In the genomic region with DNA sequence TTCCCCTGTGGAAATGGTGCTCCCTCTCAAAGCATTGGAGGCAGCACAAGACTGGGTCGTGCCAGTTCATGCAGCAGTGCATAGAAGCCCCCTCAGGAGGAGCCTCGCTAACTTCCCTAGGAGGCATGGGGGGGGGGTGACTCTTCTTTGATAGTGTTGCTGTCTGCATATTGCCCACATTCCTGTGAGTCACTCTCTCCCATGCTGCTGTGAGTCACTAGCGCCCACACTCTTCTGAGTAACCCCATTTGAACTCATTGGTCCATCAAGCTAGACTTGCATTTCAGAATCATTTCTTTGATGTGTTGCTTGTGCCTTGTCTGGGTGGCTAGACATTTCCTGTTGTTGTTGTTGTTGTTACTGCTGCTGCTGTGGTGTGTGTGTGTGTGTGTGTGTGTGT, we compare ENCODE assay signal across 17 mouse cellular contexts. TPM values are rescaled to one million over a fixed set of nuclear protein-coding genes. Genes with fewer than 3 reads are reported as not detected.
DNase-seq lines count a peak whose midpoint lies in the region; ATAC-seq and TF ChIP-seq lines count a peak whose summit lies in the region.
"Had no signal": no experiment of that assay in that cellular context is flagged by ENCODE, and none has a peak within 500 bp of the region (broad histone marks: within the 10 kb centered on the region; RNA-seq: fewer than 3 reads in every experiment).

No protein-coding gene starts in this region.

- no peak for TF ChIP-seq EP300 in stomach, postnatal 0 days (optimal IDR thresholded peaks at IDR 0.05)

- H3K4me1 ChIP-seq in stomach, postnatal 0 days (replicated peaks; ENCODE audit: control insufficient read depth, insufficient read depth), result no peaks in the 10 kb centered on the region

- no peak overlapping the region for H3ac ChIP-seq in C2C12 (ENCODE audit: control insufficient read depth, insufficient read length, low read depth)
- H3ac ChIP-seq in myocyte (ENCODE audit: control insufficient read depth, insufficient read length), result no peak overlapping the region

- H3K4me2 ChIP-seq in myocyte (ENCODE audit: low read depth), result peak overlapping the region; percentile 46
- H3K4me2 ChIP-seq in stomach, postnatal 0 days (replicated peaks; ENCODE audit: low read depth), result no peak overlapping the region
- H3K4me2 ChIP-seq: heart, embryonic 13.5 days; midbrain, embryonic 11.5 days had no signal

- no peak for TF ChIP-seq CTCF in layer of hippocampus, adult 2 months (conservative IDR thresholded peaks at IDR 0.05)
- no peak for TF ChIP-seq CTCF in C2C12 (IDR thresholded peaks at IDR 0.05; ENCODE audit: control insufficient read depth, insufficient read depth, insufficient read length)
- TF ChIP-seq CTCF in stomach, postnatal 0 days (IDR thresholded peaks at IDR 0.05; ENCODE audit: low read depth), result no peak

- H3K36me3 ChIP-seq in C2C12 (ENCODE audit: control insufficient read depth, insufficient read depth), result no peaks in the 10 kb centered on the region
- no peaks in the 10 kb centered on the region for H3K36me3 ChIP-seq in myocyte (ENCODE audit: control insufficient read depth, insufficient read depth)
- no peaks in the 10 kb centered on the region for H3K36me3 ChIP-seq in stomach, postnatal 0 days (ENCODE audit: control insufficient read depth, insufficient read depth, low read length)
- H3K36me3 ChIP-seq: heart, embryonic 13.5 days had no signal

- peak; percentile 65 to 76 for DNase-seq in layer of hippocampus, adult 2 months (ENCODE audit: low spot score in 2 of 2)
- DNase-seq in layer of hippocampus, postnatal 14 days (ENCODE audit: low spot score in 2 of 2), result no peak
- DNase-seq in brain, adult 2 months (ENCODE audit: low read depth, low spot score), result peak; percentile 95
- DNase-seq in stomach, postnatal 0 days (ENCODE audit: low spot score), result no peak
- DNase-seq in embryo, embryonic 11 days, result no peak
- DNase-seq: cerebellum, adult 2 months; kidney, adult 11 months; kidney, postnatal 4 days had no signal

- no peaks in the 10 kb centered on the region for H3K79me2 ChIP-seq in C2C12 (ENCODE audit: control insufficient read depth, insufficient read depth)
- no peaks in the 10 kb centered on the region for H3K79me2 ChIP-seq in myocyte (ENCODE audit: control insufficient read depth, insufficient read depth)

- H3K9me3 ChIP-seq in stomach, postnatal 0 days (ENCODE audit: control insufficient read depth, low read length), result no peaks in the 10 kb centered on the region
- H3K9me3 ChIP-seq: heart, embryonic 13.5 days had no signal

- H3K79me3 ChIP-seq in C2C12 (ENCODE audit: low read depth), result no peaks in the 10 kb centered on the region

- no peak for TF ChIP-seq POLR2A in myocyte (IDR thresholded peaks at IDR 0.05; ENCODE audit: insufficient read length, low read depth)

- H3K27me3 ChIP-seq in C2C12 (ENCODE audit: control insufficient read depth, insufficient read depth, insufficient read length) (no peaks in the 10 kb centered on the region), myocyte (ENCODE audit: control insufficient read depth, insufficient read depth, insufficient read length) (no peaks in the 10 kb centered on the region)
- H3K27me3 ChIP-seq in stomach, postnatal 0 days (ENCODE audit: control insufficient read depth, insufficient read depth, low read length), result no peaks in the 10 kb centered on the region

- H3K4me3 ChIP-seq in layer of hippocampus, adult 2 months, result no peak overlapping the region
- H3K4me3 ChIP-seq in C2C12 (ENCODE audit: insufficient read depth, poor library complexity, severe bottlenecking) (no peak overlapping the region), myocyte (no peak overlapping the region)
- H3K4me3 ChIP-seq in stomach, postnatal 0 days (ENCODE audit: low read depth, low read length), result no peak overlapping the region
- H3K4me3 ChIP-seq: heart, embryonic 13.5 days had no signal

- no peak for ATAC-seq in stomach, postnatal 0 days (ENCODE audit: low FRiP score, low TSS enrichment)

- 54% methylated on average over 3 of the region's 3 CpGs for WGBS in stomach, postnatal 0 days

- no peak overlapping the region for H3K9ac ChIP-seq in stomach, postnatal 0 days (ENCODE audit: low read length)
- H3K9ac ChIP-seq: heart, embryonic 13.5 days had no signal

- H3K27ac ChIP-seq in layer of hippocampus, adult 2 months, result peak overlapping the region; percentile 64
- H3K27ac ChIP-seq in stomach, postnatal 0 days (replicated peaks), result no peak overlapping the region
- H3K27ac ChIP-seq: heart, embryonic 13.5 days had no signal

TF ChIP-seq in C2C12, 6 proteins besides CTCF, POLR2A, EP300 and RAD21:
- TF ChIP-seq FOSL1 (IDR thresholded peaks at IDR 0.05; ENCODE audit: insufficient read depth, low read length, poor library complexity, severe bottlenecking), result peak; percentile 78
- TF ChIP-seq MAX (IDR thresholded peaks at IDR 0.05), result peak; percentile 60
- no peak for TF ChIP-seq CEBPB (IDR thresholded peaks at IDR 0.05; ENCODE audit: low read depth)
- TF ChIP-seq MYOD1 (IDR thresholded peaks at IDR 0.05; ENCODE audit: control insufficient read depth, insufficient read length, low read depth), result no peak

TF ChIP-seq in myocyte, 11 proteins besides CTCF, POLR2A, EP300 and RAD21:
- TF ChIP-seq MYOG (IDR thresholded peaks at IDR 0.05; ENCODE audit: control insufficient read depth in 1 of 3, insufficient read depth in 1 of 3, insufficient read length in 2 of 3, low read depth in 2 of 3) (no peak), MYOD1 (IDR thresholded peaks at IDR 0.05; ENCODE audit: control insufficient read depth in 1 of 3, insufficient read length in 2 of 3, low read depth in 2 of 3) (no peak), USF1 (IDR thresholded peaks at IDR 0.05; ENCODE audit: low read depth) (no peak), CEBPB (IDR thresholded peaks at IDR 0.05; ENCODE audit: insufficient read depth, poor library complexity, severe bottlenecking) (no peak), POLR2AphosphoS2 (IDR thresholded peaks at IDR 0.05; ENCODE audit: insufficient read length, low read depth) (no peak)

RNA-seq across cellular contexts. Expression of a gene that starts 8.7 kb away (rescaled TPM):
- 10 to 100 TPM; 24.8 TPM for total RNA-seq in layer of hippocampus, adult 2 months (2021)
- total RNA-seq in layer of hippocampus, postnatal 14 days (2021), result 10 to 100 TPM; 43.2 to 45.0 TPM
- polyA plus RNA-seq in C2C12 (2012; fragmentation: generic; extraction: Trizol), result 1.8 TPM
- polyA plus RNA-seq in myocyte (2012; fragmentation: generic; extraction: Trizol), result 4.9 TPM
- 0.34 and 0.35 TPM in 2 replicates for polyA plus RNA-seq in stomach, postnatal 0 days (2015; fragmentation: Nextera tagmentation; extraction: Ambion mirVana)
- polyA plus RNA-seq: thymus, postnatal 0 days had no signal

RNA-seq across cellular contexts. Expression of a gene that starts 18.2 kb away (rescaled TPM):
- 1 to 10 TPM; 1.5 to 2.2 TPM for total RNA-seq in layer of hippocampus, adult 2 months (2021)
- total RNA-seq in layer of hippocampus, postnatal 14 days (2021), result 1 to 10 TPM; 2.6 to 3.5 TPM
- polyA plus RNA-seq in C2C12 (2012; fragmentation: generic; extraction: Trizol) (1.2 TPM), myocyte (2012; fragmentation: generic; extraction: Trizol) (0.73 TPM)
- 36.1 and 40.5 TPM in 2 replicates for polyA plus RNA-seq in stomach, postnatal 0 days (2015; fragmentation: Nextera tagmentation; extraction: Ambion mirVana)

RNA-seq across cellular contexts. Expression of a gene that starts 24.5 kb away (rescaled TPM):
- not detected for total RNA-seq in layer of hippocampus, adult 2 months (2021)
- total RNA-seq in layer of hippocampus, postnatal 14 days (2021), result not detected
- polyA plus RNA-seq in C2C12 (2012; fragmentation: generic; extraction: Trizol) (not detected), myocyte (2012; fragmentation: generic; extraction: Trizol) (not detected)
- polyA plus RNA-seq in stomach, postnatal 0 days (2015; fragmentation: Nextera tagmentation; extraction: Ambion mirVana), result 0.02 TPM in 1 of 2 replicates, not detected in the other
- total RNA-seq: gastrocnemius, adult 8-10 months; liver, adult 2 months had no signal
- polyA plus RNA-seq: cerebellum, adult 2 months; heart, embryonic 13.5 days; hindbrain, embryonic 11.5 days; liver, adult 2 months; lung, embryonic 16.5 days; midbrain, embryonic 11.5 days; thymus, postnatal 0 days had no signal

RNA-seq across cellular contexts. Expression of a gene that starts 37.3 kb away (rescaled TPM):
- total RNA-seq in layer of hippocampus, adult 2 months (2021), result under 1 TPM in 1 of 2 experiments, not detected in 1; 0.90 TPM
- 1 to 10 TPM in 1 of 2 experiments, under 1 TPM in 1; 0.93 to 1.1 TPM for total RNA-seq in layer of hippocampus, postnatal 14 days (2021)
- polyA plus RNA-seq in C2C12 (2012; fragmentation: generic; extraction: Trizol) (0.09 TPM), myocyte (2012; fragmentation: generic; extraction: Trizol) (0.12 TPM)
- polyA plus RNA-seq in stomach, postnatal 0 days (2015; fragmentation: Nextera tagmentation; extraction: Ambion mirVana), result 0.34 and 0.46 TPM in 2 replicates
- total RNA-seq: liver, adult 2 months had no signal
- polyA plus RNA-seq: lung, embryonic 16.5 days; midbrain, embryonic 11.5 days; thymus, postnatal 0 days had no signal

RNA-seq across cellular contexts. Expression of a gene that starts 37.3 kb away (rescaled TPM):
- 10 to 100 TPM; 72.9 to 76.6 TPM for total RNA-seq in layer of hippocampus, adult 2 months (2021)
- total RNA-seq in layer of hippocampus, postnatal 14 days (2021), result 10 to 100 TPM; 65.6 to 75.0 TPM
- polyA plus RNA-seq in C2C12 (2012; fragmentation: generic; extraction: Trizol) (296 TPM), myocyte (2012; fragmentation: generic; extraction: Trizol) (244 TPM)
- polyA plus RNA-seq in stomach, postnatal 0 days (2015; fragmentation: Nextera tagmentation; extraction: Ambion mirVana), result 513 and 521 TPM in 2 replicates

Comparison
In these comparisons a context has a peak if more than half of its experiments do, and no peak if none do; other contexts are left out.
1. DNase-seq: peak in layer of hippocampus, adult 2 months (2 of 2) and brain, adult 2 months (single experiment); none in layer of hippocampus, postnatal 14 days (0 of 2), stomach, postnatal 0 days (single experiment) and embryo, embryonic 11 days (single experiment).
2. RNA of a gene that starts 18.2 kb away (polyA plus RNA-seq): 36.1 to 40.5 TPM in stomach, postnatal 0 days; 1.2 TPM in C2C12 (single experiment) and 0.73 TPM in myocyte (single experiment); every median in the first group is over 10 times any median in the second.